Mouse (Mus musculus): ENCODE results near the gene Ifrd1. TPM values are rescaled to one million over a fixed set of nuclear protein-coding genes. Genes with fewer than 3 reads are reported as not detected.
A peak's percentile ranks its signal among the peaks of the same experiment; 100 is the strongest.

The Ifrd1 gene
- total and polyA plus RNA-seq, 3 experiments = 86.6 to 190 (median 151) TPM

GRCm38 (mm10) chr12:40272710-40273109, 24.4 kb upstream of the Ifrd1 start:
- no peak for DNase-seq (ENCODE audit: low spot score)
- H3K9me3 ChIP-seq (replicated peaks) = no peaks in the 10 kb centered on the region
- H3K36me3 ChIP-seq (replicated peaks) = no peaks in the 10 kb centered on the region
- TF ChIP-seq POLR2AphosphoS5 (IDR thresholded peaks at IDR 0.05; ENCODE audit: insufficient replicate concordance, low read depth, low read length) (no peak), CTCF (IDR thresholded peaks at IDR 0.05; ENCODE audit: low read depth, low read length) (no peak), TAL1 (conservative IDR thresholded peaks at IDR 0.05; ENCODE audit: low read depth, low read length) (no peak), GATA2 (IDR thresholded peaks at IDR 0.05; ENCODE audit: borderline replicate concordance, low read depth, low read length) (no peak), GATA1 (IDR thresholded peaks at IDR 0.05; ENCODE audit: borderline replicate concordance, low read length) (no peak)
- no peak overlapping the region for H3K4me3 ChIP-seq (ENCODE audit: low read depth, low read length)
- no peaks in the 10 kb centered on the region for H3K4me1 ChIP-seq (ENCODE audit: insufficient read depth, low read depth, low read length)
- peaks cover 6% of the 10 kb centered on the region for H3K27me3 ChIP-seq (ENCODE audit: insufficient read depth, low read length)
- no peak for ATAC-seq (ENCODE audit: extremely low read depth, insufficient number of reproducible peaks, low FRiP score, poor library complexity, severe bottlenecking)

- Histone ChIP-seq H3K36me3 (replicated peaks) (no peaks in the 10 kb centered on the region), H3K4me1 (ENCODE audit: insufficient read depth, low read depth, low read length) (no peaks in the 10 kb centered on the region), H3K4me3 (ENCODE audit: low read depth, low read length) (no peak overlapping the region), H3K9me3 (replicated peaks) (no peaks in the 10 kb centered on the region), H3K27me3 (ENCODE audit: insufficient read depth, low read length) (peaks cover 6% of the 10 kb centered on the region)
- no peak for TF ChIP-seq CTCF (IDR thresholded peaks at IDR 0.05; ENCODE audit: low read depth, low read length)
- TF ChIP-seq POLR2AphosphoS5 (IDR thresholded peaks at IDR 0.05; ENCODE audit: insufficient replicate concordance, low read depth, low read length) = no peak
- TF ChIP-seq GATA2 (IDR thresholded peaks at IDR 0.05; ENCODE audit: borderline replicate concordance, low read depth, low read length) = no peak
- no peak for TF ChIP-seq TAL1 (conservative IDR thresholded peaks at IDR 0.05; ENCODE audit: low read depth, low read length)
- no peak for TF ChIP-seq GATA1 (IDR thresholded peaks at IDR 0.05; ENCODE audit: borderline replicate concordance, low read length)
- no peak for DNase-seq (ENCODE audit: low spot score)
- ATAC-seq (ENCODE audit: extremely low read depth, insufficient number of reproducible peaks, low FRiP score, poor library complexity, severe bottlenecking) = no peak
Measured at GRCm38 (mm10) chr12:40268313-40268712, 20.0 kb upstream of the Ifrd1 start.

- Histone ChIP-seq H3K27me3 (ENCODE audit: insufficient read depth, low read length) (peaks cover 3% of the 10 kb centered on the region; the same call in 1 of the 2 replicates), H3K9me3 (replicated peaks) (no peaks in the 10 kb centered on the region), H3K4me3 (ENCODE audit: low read depth, low read length) (no peak overlapping the region), H3K4me1 (ENCODE audit: insufficient read depth, low read depth, low read length) (no peaks in the 10 kb centered on the region), H3K36me3 (replicated peaks) (no peaks in the 10 kb centered on the region)
- ATAC-seq (ENCODE audit: extremely low read depth, insufficient number of reproducible peaks, low FRiP score, poor library complexity, severe bottlenecking) (no peak), DNase-seq (ENCODE audit: low spot score) (no peak)
- TF ChIP-seq TAL1 (conservative IDR thresholded peaks at IDR 0.05; ENCODE audit: low read depth, low read length) = no peak
- no peak for TF ChIP-seq GATA2 (IDR thresholded peaks at IDR 0.05; ENCODE audit: borderline replicate concordance, low read depth, low read length)
- no peak for TF ChIP-seq POLR2AphosphoS5 (IDR thresholded peaks at IDR 0.05; ENCODE audit: insufficient replicate concordance, low read depth, low read length)
- no peak for TF ChIP-seq GATA1 (IDR thresholded peaks at IDR 0.05; ENCODE audit: borderline replicate concordance, low read length)
- TF ChIP-seq CTCF (IDR thresholded peaks at IDR 0.05; ENCODE audit: low read depth, low read length) = no peak
Measured at GRCm38 (mm10) chr12:40263712-40264111, 15.4 kb upstream of the Ifrd1 start.

GRCm38 (mm10) chr12:40263006-40263405, 14.7 kb upstream of the Ifrd1 start:
- Histone ChIP-seq H3K4me3 (ENCODE audit: low read depth, low read length) (no peak overlapping the region), H3K27me3 (ENCODE audit: insufficient read depth, low read length) (no peaks in the 10 kb centered on the region; the same call in 1 of the 2 replicates), H3K4me1 (ENCODE audit: insufficient read depth, low read depth, low read length) (no peaks in the 10 kb centered on the region), H3K9me3 (replicated peaks) (no peaks in the 10 kb centered on the region), H3K36me3 (replicated peaks) (no peaks in the 10 kb centered on the region)
- no peak for ATAC-seq (ENCODE audit: extremely low read depth, insufficient number of reproducible peaks, low FRiP score, poor library complexity, severe bottlenecking)
- TF ChIP-seq CTCF (IDR thresholded peaks at IDR 0.05; ENCODE audit: low read depth, low read length) = no peak
- TF ChIP-seq TAL1 (conservative IDR thresholded peaks at IDR 0.05; ENCODE audit: low read depth, low read length) = no peak
- no peak for TF ChIP-seq POLR2AphosphoS5 (IDR thresholded peaks at IDR 0.05; ENCODE audit: insufficient replicate concordance, low read depth, low read length)
- no peak for TF ChIP-seq GATA1 (IDR thresholded peaks at IDR 0.05; ENCODE audit: borderline replicate concordance, low read length)
- TF ChIP-seq GATA2 (IDR thresholded peaks at IDR 0.05; ENCODE audit: borderline replicate concordance, low read depth, low read length) = no peak
- DNase-seq (ENCODE audit: low spot score) = no peak

- H3K27me3 ChIP-seq (ENCODE audit: insufficient read depth, low read length) = peaks cover 4% of the 10 kb centered on the region
- no peak overlapping the region for H3K4me3 ChIP-seq (ENCODE audit: low read depth, low read length)
- peaks cover 8% of the 10 kb centered on the region; the same call in 1 of the 2 replicates for H3K4me1 ChIP-seq (ENCODE audit: insufficient read depth, low read depth, low read length)
- ATAC-seq (ENCODE audit: extremely low read depth, insufficient number of reproducible peaks, low FRiP score, poor library complexity, severe bottlenecking) (no peak), DNase-seq (ENCODE audit: low spot score) (no peak)
- no peaks in the 10 kb centered on the region for H3K36me3 ChIP-seq (replicated peaks)
- H3K9me3 ChIP-seq (replicated peaks) = no peaks in the 10 kb centered on the region
- TF ChIP-seq CTCF (IDR thresholded peaks at IDR 0.05; ENCODE audit: low read depth, low read length) = no peak
- TF ChIP-seq TAL1 (conservative IDR thresholded peaks at IDR 0.05; ENCODE audit: low read depth, low read length) = no peak
- TF ChIP-seq GATA1 (IDR thresholded peaks at IDR 0.05; ENCODE audit: borderline replicate concordance, low read length) = no peak
- TF ChIP-seq POLR2AphosphoS5 (IDR thresholded peaks at IDR 0.05; ENCODE audit: insufficient replicate concordance, low read depth, low read length) = no peak
- TF ChIP-seq GATA2 (IDR thresholded peaks at IDR 0.05; ENCODE audit: borderline replicate concordance, low read depth, low read length) = no peak
Measured at GRCm38 (mm10) chr12:40258462-40259000, 10.2 kb upstream of the Ifrd1 start.

GRCm38 (mm10) chr12:40257226-40257625, 8.9 kb upstream of the Ifrd1 start:
- DNase-seq (ENCODE audit: low spot score) (peak; percentile 43), ATAC-seq (ENCODE audit: extremely low read depth, insufficient number of reproducible peaks, low FRiP score, poor library complexity, severe bottlenecking) (peak; percentile 67; the same call in 1 of the 2 replicates)
- TF ChIP-seq TAL1 (conservative IDR thresholded peaks at IDR 0.05; ENCODE audit: low read depth, low read length) (no peak), CTCF (IDR thresholded peaks at IDR 0.05; ENCODE audit: low read depth, low read length) (peak; percentile 86)
- Histone ChIP-seq H3K4me1 (ENCODE audit: insufficient read depth, low read depth, low read length) (peaks cover 11% of the 10 kb centered on the region), H3K9me3 (replicated peaks) (no peaks in the 10 kb centered on the region), H3K36me3 (replicated peaks) (no peaks in the 10 kb centered on the region), H3K27me3 (ENCODE audit: insufficient read depth, low read length) (peaks cover 4% of the 10 kb centered on the region), H3K4me3 (ENCODE audit: low read depth, low read length) (no peak overlapping the region)

Measured in G1E (cell line).